Mouse (Mus musculus) thymus, adult 18-20 months (tissue): Measurements from ENCODE around the gene Tmbim6.
"Not testable (repeated sequence)": the region's sequence is repeated elsewhere in the genome, so short reads cannot be mapped to it uniquely, and the experiment has no call there.

Source experiments
- DNase-seq, 2 experiments: peaks; one replicate each; pipeline ENCODE4 v3.0.0; 2022; ENCODE audit warnings: mixed read lengths in 2 of 2

Tmbim6 gene

GRCm38 (mm10) chr15:99386110-99386509 lies 6.6 kb upstream of the Tmbim6 start:
- DNase-seq: not testable (repeated sequence)

GRCm38 (mm10) chr15:99386796-99387195 lies 5.9 kb upstream of the Tmbim6 start:
- DNase-seq: no peak

GRCm38 (mm10) chr15:99387976-99388375 lies 4.7 kb upstream of the Tmbim6 start:
- no peak for DNase-seq

- DNase-seq: no peak
These were observed 1.9 kb upstream of the Tmbim6 start for GRCm38 (mm10) chr15:99390472-99391401.

GRCm38 (mm10) chr15:99391975-99392374 lies 707 bp upstream of the Tmbim6 start:
- DNase-seq: no peak

- peak in 1 of 2 experiments; percentile 36 for DNase-seq
These were observed 937 bp downstream of the Tmbim6 start for GRCm38 (mm10) chr15:99393386-99394252.

GRCm38 (mm10) chr15:99396462-99396861 lies 3.8 kb downstream of the Tmbim6 start:
- no peak for DNase-seq

- DNase-seq: no peak
These were observed 4.2 kb downstream of the Tmbim6 start for GRCm38 (mm10) chr15:99396875-99397274.

GRCm38 (mm10) chr15:99397622-99398021 lies 4.9 kb downstream of the Tmbim6 start:
- no peak for DNase-seq

- no peak for DNase-seq
These were observed 7.0 kb downstream of the Tmbim6 start for GRCm38 (mm10) chr15:99399503-99400245.

GRCm38 (mm10) chr15:99400602-99401001 lies 7.9 kb downstream of the Tmbim6 start:
- DNase-seq: no peak

- no peak for DNase-seq
These were observed 10.6 kb downstream of the Tmbim6 start for GRCm38 (mm10) chr15:99403159-99403889.

GRCm38 (mm10) chr15:99405150-99405549 lies 12.5 kb downstream of the Tmbim6 start:
- DNase-seq: no peak

- no peak for DNase-seq
These were observed 14.4 kb downstream of the Tmbim6 start for GRCm38 (mm10) chr15:99406986-99407570.

GRCm38 (mm10) chr15:99408845-99409244 lies 16.2 kb downstream of the Tmbim6 start:
- DNase-seq: no peak

GRCm38 (mm10) chr15:99411747-99412146 lies 19.1 kb downstream of the Tmbim6 start:
- no peak for DNase-seq

- no peak for DNase-seq
These were observed 23.1 kb downstream of the Tmbim6 start for GRCm38 (mm10) chr15:99415793-99416192.

- DNase-seq: peak; percentile 39 to 45
These were observed 23.7 kb downstream of the Tmbim6 start for GRCm38 (mm10) chr15:99416348-99416882.

GRCm38 (mm10) chr15:99416957-99417356 lies 24.3 kb downstream of the Tmbim6 start:
- DNase-seq: no peak

- no peak for DNase-seq
These were observed 25.1 kb downstream of the Tmbim6 start for GRCm38 (mm10) chr15:99417692-99418271.

- DNase-seq: no peak
These were observed 27.4 kb downstream of the Tmbim6 start for GRCm38 (mm10) chr15:99420101-99420500.
